Mouse (Mus musculus): ENCODE data around the gene Cdk19. TPM values are rescaled to one million over a fixed set of nuclear protein-coding genes. Genes with fewer than 3 reads are reported as not detected.

Cdk19 gene
- total RNA-seq, 2 experiments from 2014 or later = 30.3 to 31.5 TPM

GRCm38 (mm10) chr10:40476535-40477285, 137.3 kb downstream of the Cdk19 start:
- no peak for DNase-seq (ENCODE audit: extremely low spot score in 1 of 2, low spot score in 1 of 2)

- no peak for DNase-seq (ENCODE audit: extremely low spot score in 1 of 2, low spot score in 1 of 2)
These were observed 138.2 kb downstream of the Cdk19 start for GRCm38 (mm10) chr10:40477426-40478075.

- DNase-seq (ENCODE audit: extremely low spot score in 1 of 2, low spot score in 1 of 2) = no peak
These were observed 139.3 kb downstream of the Cdk19 start for GRCm38 (mm10) chr10:40478626-40479025.

- no peak for DNase-seq (ENCODE audit: extremely low spot score in 1 of 2, low spot score in 1 of 2)
These were observed 139.9 kb downstream of the Cdk19 start for GRCm38 (mm10) chr10:40479216-40479615.

GRCm38 (mm10) chr10:40479621-40480193, 140.3 kb downstream of the Cdk19 start:
- DNase-seq (ENCODE audit: extremely low spot score in 1 of 2, low spot score in 1 of 2) = no peak

- DNase-seq (ENCODE audit: extremely low spot score in 1 of 2, low spot score in 1 of 2) = no peak
These were observed 142.2 kb downstream of the Cdk19 start for GRCm38 (mm10) chr10:40481534-40481933.

GRCm38 (mm10) chr10:40482285-40482684, 142.9 kb downstream of the Cdk19 start:
- DNase-seq (ENCODE audit: extremely low spot score in 1 of 2, low spot score in 1 of 2) = no peak

- no peak for DNase-seq (ENCODE audit: extremely low spot score in 1 of 2, low spot score in 1 of 2)
These were observed 149.9 kb downstream of the Cdk19 start for GRCm38 (mm10) chr10:40489086-40489796.

- DNase-seq (ENCODE audit: extremely low spot score in 1 of 2, low spot score in 1 of 2) = no peak
These were observed 151.8 kb downstream of the Cdk19 start for GRCm38 (mm10) chr10:40491131-40491530.

- DNase-seq (ENCODE audit: extremely low spot score in 1 of 2, low spot score in 1 of 2) = no peak
These were observed 152.4 kb downstream of the Cdk19 start for GRCm38 (mm10) chr10:40491748-40492147.

- DNase-seq (ENCODE audit: extremely low spot score in 1 of 2, low spot score in 1 of 2) = no peak
These were observed 155.1 kb downstream of the Cdk19 start for GRCm38 (mm10) chr10:40494181-40495162.

- DNase-seq (ENCODE audit: extremely low spot score in 1 of 2, low spot score in 1 of 2) = no peak
These were observed 158.1 kb downstream of the Cdk19 start for GRCm38 (mm10) chr10:40497301-40498041.

GRCm38 (mm10) chr10:40498426-40498825, 159.1 kb downstream of the Cdk19 start:
- no peak for DNase-seq (ENCODE audit: extremely low spot score in 1 of 2, low spot score in 1 of 2)

- DNase-seq (ENCODE audit: extremely low spot score in 1 of 2, low spot score in 1 of 2) = peak in 1 of 2 experiments; percentile 38
These were observed 160.2 kb downstream of the Cdk19 start for GRCm38 (mm10) chr10:40499314-40500252.

- no peak for DNase-seq (ENCODE audit: extremely low spot score in 1 of 2, low spot score in 1 of 2)
These were observed 161.4 kb downstream of the Cdk19 start for GRCm38 (mm10) chr10:40500723-40501245.

GRCm38 (mm10) chr10:40502734-40503133, 163.4 kb downstream of the Cdk19 start:
- no peak for DNase-seq (ENCODE audit: extremely low spot score in 1 of 2, low spot score in 1 of 2)

- no peak for DNase-seq (ENCODE audit: extremely low spot score in 1 of 2, low spot score in 1 of 2)
These were observed 171.0 kb downstream of the Cdk19 start for GRCm38 (mm10) chr10:40510356-40510755.

- DNase-seq (ENCODE audit: extremely low spot score in 1 of 2, low spot score in 1 of 2) = no peak
These were observed 171.9 kb downstream of the Cdk19 start for GRCm38 (mm10) chr10:40511221-40511677.

Data from layer of hippocampus, postnatal 25 days (tissue).